Mouse (Mus musculus): ENCODE measurements at regions not wholly inside any gene's neighbourhood (a gene's known extent, or its start where the extent isn't known, plus 50 kb on each side); places are given as distances from the start of the nearest gene placed in this dataset.

GRCm38 (mm10) chr1:169374686-169375085 is 156.6 kb downstream of the Nuf2 start:
- TF ChIP-seq CTCF (IDR thresholded peaks at IDR 0.05), result no peak
- no peak for TF ChIP-seq POLR2A (IDR thresholded peaks at IDR 0.05; ENCODE audit: insufficient read depth, low read depth, low read length)
